Mouse (Mus musculus) large intestine, adult 2 months (tissue): ENCODE measurements around the gene Ap1g2. TPM values are rescaled to one million over a fixed set of nuclear protein-coding genes. Genes with fewer than 3 reads are reported as not detected.

Experiments
- DNase-seq: peaks from one replicate; pipeline ENCODE4 v3.0.0-alpha.2; 2012; ENCODE audit warnings: low read depth, low spot score
- WGBS: fragments of 180-500 bp; shearing (Covaris S2); methylation state at CpG from one replicate; pipeline ENCODE4 v1.1.7; 2018; 5-methylcytosine and 5-hydroxymethylcytosine counted together
- polyA plus RNA-seq: library from polyadenylated mRNA; depleted of rRNA; stranded (reverse); fragments of >200 nt; gene quantifications from 2 replicates; pipeline ENCODE4 v1.2.3, GENCODE M21; 2012

Ap1g2 gene
- polyA plus RNA-seq, 1 experiment = 64.5 TPM

DNA sequence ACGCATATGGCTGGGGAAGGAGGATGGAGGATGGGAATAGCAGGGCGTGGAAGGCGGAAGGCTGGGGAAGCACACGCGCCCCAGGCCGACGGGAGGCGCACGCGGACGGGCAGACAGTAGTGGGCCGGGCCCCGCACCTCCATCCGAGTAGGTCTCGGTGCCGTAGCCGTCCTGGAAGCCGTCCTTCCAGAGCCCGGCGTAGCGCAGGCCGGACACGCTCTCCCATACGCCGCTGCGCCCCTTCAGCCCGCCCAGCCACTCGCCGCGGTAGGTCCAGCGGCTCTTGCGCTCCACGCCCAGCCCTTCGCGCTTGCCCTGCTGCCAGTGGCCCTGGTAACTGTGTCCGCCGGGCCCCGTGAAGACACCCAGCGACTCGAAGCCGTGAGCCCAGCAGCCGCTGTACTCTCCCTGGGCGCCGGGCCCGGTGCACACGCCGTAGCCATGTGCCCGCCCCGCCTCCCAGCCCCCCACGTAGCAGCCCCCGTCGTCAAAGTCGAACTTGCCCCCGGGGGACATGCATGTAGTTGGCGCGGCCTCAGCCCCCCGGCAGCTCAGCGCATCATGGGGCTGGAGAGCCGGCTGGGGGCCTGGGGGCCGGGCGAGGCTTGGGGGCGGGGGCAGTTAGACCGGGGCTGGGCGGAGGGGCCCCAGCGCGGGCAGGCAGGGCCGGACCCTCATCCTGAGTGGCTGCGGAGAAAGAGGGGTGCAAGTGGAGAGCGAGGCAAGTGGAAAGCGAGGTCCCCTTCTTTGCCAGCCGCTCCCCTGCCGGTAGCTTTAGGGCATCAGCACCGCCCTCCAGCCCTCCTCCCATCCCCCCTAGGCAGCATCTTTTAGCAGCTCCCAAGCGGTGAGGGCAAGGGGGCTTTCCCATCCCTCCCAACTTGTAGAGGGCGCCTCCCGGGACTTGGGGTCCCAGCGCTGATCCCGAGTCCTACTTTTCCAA lies 8.6 kb upstream of the Ap1g2 start:
- WGBS = 2% methylated on average over 68 of the region's 78 CpGs
- no peak for DNase-seq

DNA sequence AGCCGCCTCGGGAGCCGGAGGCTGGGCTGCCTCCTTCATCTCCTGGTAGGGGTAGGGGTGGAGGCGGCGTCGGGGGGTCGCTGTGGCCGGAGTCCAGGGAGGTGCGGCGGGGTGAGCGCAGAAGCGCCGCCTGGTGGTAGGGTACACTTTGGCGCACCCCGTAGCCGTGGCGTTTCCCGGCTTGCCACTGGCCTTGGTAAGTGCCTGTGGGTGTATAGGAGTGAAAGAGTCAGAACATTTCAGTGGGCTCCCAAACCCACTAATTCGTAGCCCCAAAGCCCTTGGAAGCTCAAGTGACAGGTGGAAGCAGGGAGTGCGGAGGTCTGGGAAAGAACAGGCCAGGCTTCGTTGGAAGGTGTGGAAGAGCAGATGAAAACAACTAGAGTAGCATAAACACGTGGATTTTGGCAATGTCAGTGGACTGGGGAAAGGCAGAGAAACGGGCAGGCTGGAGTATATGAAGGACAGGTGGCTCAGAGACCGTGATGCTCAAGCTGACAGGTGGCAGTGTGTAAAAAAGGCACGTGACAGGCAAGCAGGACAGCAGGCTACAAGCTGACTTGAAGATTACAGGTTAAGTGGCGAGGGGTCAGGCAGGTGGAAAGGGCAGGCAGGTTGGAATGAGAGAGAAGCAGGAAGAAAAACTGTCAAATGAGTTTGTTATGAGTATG lies 7.7 kb upstream of the Ap1g2 start:
- 7% methylated on average over 26 of the region's 26 CpGs for WGBS
- no peak for DNase-seq

DNA sequence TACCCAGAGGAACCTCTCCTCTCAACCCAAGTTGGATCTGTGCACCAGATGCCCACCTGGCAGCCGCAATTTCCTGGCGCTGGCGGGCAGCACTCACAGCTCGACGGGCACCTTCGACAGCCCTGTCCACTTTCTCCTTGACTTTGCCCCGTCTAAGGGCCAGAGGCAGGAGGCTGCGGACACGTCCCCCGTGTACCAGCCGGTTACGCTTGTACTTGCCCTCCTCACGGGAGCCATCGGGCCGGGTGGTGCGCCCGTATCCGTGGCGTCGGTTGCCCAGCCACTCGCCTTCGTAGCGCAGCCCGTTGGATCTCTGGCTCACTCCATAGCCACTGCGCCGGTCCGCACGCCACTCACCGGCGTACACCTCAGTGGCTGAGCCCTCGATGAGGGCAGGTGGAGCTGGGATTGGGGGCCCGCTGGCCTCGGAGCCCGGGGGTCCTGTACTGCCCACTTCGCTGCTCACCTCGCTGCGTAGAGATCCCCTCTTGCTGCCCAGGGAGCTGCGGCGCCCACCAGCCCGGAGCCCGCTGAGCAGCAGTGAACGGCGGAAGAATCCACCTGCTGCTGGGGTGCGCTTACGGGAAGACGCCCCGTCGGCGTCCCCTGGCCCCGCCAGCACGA lies 7.1 kb upstream of the Ap1g2 start:
- WGBS = 61% methylated on average over 51 of the region's 51 CpGs
- DNase-seq = no peak

DNA sequence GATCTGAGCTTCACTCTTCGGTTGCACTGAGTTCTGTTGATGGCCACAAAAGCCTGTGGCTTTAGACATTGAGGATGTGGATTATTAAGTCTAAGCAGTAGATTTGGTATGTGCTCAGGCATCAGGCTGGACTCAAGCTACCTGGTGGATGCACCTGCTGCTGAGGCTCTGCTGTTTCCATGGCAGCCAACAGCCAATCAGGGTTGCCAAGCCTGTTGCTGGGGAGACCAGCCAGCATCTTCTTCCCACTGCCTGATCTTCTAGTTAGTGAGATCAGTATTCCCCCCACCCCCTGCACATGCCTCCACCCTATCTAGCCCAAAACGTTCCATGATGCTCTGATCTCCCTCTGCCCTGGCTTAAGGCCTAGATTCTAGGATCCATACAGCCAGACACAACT lies 5.3 kb upstream of the Ap1g2 start:
- no peak for DNase-seq
- 49% methylated on average over 2 of the region's 2 CpGs for WGBS

DNA sequence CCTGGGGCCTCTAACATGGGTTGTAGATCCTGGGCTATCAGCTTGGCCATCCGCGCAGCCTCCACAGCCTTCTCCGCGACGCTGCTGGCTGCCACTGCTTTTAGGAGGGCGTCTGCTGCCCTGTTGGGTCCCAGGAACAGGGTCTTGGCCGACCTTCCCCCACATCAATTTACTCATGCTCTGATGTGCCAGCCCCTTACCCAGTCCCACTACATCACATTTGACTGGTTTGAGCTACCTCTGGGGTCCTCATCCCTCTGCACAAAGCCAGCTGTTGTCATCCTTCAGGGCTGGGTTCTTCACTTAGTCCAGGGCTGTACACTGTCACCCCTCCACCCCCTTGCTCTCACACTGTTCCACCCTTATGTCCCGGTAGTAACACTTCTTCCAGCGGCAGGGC lies 3.7 kb upstream of the Ap1g2 start:
- 45% methylated on average over 9 of the region's 9 CpGs for WGBS
- DNase-seq = no peak

DNA sequence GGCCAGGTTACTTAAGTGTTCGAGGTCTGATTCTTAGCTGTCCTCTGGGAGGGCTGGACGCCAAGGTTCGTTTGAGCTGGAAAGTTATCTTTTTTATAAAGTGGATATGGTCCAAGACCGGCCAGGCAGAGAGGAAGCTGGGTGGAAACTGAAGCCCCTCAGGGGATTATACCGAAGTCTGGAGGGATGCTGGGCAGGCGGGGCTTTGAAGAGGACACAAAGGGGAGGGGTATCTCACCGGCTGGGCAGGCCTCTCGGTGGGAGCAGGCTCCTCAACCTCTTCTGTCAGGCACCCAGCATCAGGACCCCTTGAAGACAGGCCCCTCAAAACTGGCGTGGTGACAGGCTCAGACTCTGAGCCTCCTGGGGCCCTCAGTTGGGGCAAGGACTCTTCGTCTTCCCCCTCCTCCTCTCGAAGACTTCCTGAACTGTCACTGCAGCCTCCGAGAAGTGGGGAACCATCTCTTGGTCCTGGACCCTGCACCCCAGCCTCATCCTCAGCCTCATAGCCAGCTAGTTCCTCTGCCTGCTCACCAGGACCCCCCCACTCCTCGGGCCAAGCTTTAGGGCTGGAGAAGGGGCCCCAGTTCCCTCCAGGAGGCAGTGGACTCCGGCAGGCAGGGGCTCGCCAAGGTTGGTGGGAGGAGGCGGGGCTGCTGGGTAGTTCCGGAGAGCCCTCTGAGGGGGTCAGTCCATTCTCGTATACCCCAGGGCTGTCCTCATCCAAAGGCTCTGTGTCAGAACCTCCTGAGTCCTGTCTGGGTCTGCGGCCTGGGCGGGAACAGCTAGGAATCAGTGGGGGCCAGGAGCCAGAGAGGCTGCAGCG lies 2.9 kb upstream of the Ap1g2 start:
- 51% methylated on average over 21 of the region's 21 CpGs for WGBS

DNA sequence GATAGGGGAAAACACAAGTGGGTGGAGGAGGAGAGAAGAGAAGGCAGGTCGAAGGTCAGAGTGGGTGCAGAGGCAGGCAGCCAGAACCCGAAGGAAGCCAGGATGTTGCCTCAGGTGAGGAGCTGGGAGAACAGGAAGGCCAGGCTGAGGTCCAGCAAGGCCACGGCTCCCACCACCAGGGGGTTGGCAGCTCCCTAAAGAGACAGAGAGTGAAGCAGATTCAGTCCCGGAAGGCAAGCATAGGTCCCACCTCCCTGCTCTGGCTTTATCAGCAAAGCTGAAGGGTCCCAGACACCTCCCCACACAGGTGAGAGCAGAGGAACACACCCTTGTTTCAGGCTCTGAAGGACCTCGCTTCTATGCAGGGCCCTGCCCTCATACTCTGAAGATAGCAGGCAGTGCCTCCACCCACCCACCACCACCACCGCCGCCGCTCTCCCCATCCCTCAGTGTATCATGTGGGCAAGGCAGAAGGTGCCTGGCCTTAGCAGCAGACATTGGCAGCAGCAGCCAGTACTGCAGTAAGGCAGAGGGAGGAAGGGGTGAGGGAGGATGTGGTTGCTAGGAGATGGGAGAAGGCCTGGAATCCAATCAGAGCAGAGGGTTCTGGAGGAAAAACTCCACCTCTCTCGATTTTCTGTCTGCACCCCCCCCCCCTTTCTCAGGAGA lies 1.9 kb upstream of the Ap1g2 start:
- no peak for DNase-seq
- 38% methylated on average over 9 of the region's 9 CpGs for WGBS

More for the DNA sequence above, 2.9 kb upstream of the Ap1g2 start:
- no peak for DNase-seq

DNA sequence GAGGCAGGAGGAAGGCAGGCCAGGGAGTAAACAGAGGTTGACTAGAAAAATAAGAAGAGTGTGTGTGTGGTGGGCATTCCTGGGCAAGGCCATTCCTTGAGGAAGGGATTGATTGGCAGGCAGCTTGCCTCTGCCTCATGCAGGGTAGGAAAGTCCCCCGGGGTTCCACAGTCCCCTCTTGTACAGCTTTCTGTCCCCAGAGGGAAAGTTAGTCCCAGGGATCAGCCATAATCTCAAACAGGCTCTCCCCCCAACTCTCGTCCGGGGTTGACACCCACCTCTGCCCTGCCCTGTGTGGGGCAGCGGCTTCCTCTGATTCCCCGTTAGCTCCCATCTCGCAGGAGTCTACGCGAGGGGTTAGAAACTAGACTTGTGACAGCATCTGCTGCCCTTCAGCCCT lies 597 bp upstream of the Ap1g2 start:
- WGBS = 93% methylated on average over 8 of the region's 8 CpGs
- no peak for DNase-seq

DNA sequence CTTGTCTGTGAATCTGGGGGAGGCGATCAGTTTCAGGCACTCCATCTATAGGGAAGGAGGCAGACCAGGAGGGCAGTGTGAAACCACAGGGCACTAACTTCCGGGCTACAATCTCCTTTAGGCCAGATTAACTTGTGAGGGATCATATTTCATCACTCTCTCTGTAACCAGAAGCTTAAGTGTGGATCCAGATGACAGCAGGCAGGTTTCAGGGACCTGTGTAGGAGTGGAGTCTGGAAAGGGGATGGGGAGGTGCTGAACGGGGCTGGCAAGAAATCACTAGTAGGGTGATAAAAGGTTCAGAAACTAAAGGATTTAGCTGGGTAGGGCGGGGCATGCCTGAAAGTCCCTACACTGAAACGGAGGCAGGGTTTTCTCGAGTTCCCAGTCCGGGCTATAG lies 1.0 kb downstream of the Ap1g2 start:
- 16% methylated on average over 7 of the region's 7 CpGs for WGBS
- no peak for DNase-seq

DNA sequence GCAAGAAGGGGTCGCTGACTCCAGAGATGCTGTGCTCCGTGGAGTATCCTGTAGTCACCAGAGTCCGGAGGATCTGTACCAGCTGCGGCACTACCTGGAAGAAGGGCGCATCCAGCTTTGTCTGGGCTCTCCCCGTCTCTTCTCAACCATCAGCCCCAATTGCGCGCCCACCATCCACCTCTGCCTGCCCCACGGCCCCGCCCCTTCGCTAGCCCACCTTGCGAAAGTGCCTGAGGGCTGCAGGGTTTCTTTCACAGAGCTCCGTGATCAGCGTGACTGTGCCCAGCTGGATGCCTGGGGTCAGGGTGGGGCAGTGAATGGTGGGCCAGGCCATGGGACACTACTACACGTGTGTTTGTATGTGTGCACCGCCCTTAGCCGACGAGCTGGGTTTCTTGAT lies 2.0 kb downstream of the Ap1g2 start:
- WGBS = 92% methylated on average over 18 of the region's 18 CpGs
- no peak for DNase-seq

DNA sequence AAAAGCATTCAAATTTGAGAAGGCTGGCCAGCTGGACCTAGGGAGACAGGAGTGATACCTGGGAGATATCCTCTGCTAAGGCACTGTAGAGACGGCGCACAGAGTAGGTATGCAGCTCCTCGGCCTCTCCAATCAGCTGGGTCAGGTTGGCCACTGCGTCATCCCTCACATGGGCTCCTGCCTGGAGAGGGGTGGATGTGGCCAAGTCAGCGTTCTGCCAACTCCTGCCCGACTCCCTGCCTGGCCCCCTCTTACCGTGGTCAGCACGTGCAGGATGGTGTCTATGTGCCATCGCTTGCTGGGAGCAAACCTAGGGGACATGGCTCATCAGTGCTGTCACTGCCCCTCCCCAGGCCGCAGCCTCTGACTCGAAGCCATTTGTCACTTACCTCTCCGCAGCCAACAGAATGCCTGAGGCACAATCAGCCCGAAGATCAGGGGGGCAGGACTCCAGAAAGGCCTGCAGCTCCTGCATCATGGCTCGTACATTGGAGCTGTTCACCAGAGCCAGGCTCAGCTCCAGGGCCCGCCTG lies 4.1 kb downstream of the Ap1g2 start:
- DNase-seq = no peak
- WGBS = 90% methylated on average over 15 of the region's 15 CpGs

DNA sequence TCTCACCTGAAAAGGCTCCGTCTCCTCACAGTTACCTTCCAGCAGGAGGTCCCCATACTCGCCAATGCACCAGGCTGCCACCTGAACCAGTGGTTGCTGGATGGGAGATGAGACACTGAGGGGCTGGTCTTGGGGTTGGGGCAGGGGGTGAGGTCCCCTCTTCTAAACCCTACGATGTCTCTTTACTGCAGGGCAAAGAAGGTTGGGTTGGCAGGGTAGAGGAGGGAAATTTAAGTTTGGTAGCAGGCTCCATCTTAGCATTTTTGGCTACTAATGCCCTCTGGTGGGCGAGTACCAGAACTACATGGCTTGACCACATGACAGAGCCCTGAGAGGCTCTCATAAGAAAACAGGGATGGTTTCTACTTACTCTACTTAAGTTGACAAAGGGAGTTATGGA lies 4.8 kb downstream of the Ap1g2 start:
- 50% methylated on average over 4 of the region's 4 CpGs for WGBS
- no peak for DNase-seq

DNA sequence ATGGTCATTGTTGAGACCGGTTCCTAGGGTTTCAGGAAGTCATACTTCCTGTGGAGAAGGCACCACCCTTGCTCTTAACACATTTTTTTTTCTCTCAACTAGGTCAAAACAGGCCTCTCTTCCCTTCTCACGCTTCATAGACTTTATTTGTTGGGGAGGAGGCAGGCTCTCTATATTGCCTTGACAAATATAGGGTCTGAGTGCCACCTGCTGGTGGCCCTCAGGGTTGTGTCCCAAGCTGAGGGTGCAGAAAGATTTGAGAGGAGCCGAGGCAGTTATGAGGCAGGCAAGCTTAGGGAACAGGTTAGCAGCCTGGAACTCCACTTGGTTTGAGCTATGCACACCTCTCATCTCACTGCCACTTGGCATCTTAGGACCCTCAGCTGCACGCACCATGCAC lies 8.3 kb downstream of the Ap1g2 start:
- WGBS = 69% methylated on average over 4 of the region's 4 CpGs
- no peak for DNase-seq

DNA sequence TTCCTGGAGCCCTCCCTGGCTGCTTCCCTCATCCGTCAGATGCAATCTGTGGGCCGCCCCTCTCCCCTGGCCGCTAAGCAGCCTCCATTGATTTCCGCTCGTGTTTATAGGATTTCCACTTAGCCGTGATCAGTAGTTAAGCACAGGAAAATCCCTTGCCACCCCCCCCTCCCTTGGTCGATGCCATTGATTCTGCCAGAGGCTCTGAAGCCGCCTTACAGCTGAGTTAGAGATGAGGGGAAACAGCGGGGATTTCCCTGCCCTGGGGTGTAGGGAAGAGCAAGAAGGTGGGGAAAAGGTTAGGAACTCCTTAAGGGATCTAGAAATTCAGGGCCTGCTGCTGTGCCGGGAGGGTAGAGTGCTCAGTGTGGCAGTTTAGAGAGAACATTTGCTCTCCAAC lies 8.7 kb downstream of the Ap1g2 start:
- WGBS = 79% methylated on average over 10 of the region's 10 CpGs
- DNase-seq = no peak

DNA sequence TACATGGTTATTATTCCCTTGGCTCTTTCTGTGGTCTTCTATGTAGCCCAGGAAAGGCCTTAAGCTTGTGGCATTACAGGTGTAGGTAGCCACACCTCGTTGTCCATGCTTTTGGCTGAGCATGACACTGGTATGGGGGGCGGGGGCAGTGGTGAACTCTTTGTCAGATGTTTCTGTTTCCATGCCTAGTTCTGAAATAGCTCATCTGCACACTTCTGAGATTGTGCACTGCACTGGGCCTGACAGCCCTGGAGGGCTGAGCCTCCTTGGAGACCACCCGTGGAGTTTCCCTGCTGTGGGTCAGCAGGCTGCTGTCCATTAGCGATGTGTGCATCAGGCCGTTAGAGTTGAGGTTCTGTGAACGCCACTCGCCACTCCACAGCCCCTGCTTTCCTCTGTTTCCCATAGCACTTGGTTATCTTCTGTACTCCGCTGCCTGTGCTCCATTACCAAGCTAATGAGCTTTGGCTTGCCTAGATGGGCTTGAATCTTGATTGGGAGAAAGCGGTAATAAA lies 9.8 kb downstream of the Ap1g2 start:
- WGBS = 67% methylated on average over 9 of the region's 9 CpGs

DNA sequence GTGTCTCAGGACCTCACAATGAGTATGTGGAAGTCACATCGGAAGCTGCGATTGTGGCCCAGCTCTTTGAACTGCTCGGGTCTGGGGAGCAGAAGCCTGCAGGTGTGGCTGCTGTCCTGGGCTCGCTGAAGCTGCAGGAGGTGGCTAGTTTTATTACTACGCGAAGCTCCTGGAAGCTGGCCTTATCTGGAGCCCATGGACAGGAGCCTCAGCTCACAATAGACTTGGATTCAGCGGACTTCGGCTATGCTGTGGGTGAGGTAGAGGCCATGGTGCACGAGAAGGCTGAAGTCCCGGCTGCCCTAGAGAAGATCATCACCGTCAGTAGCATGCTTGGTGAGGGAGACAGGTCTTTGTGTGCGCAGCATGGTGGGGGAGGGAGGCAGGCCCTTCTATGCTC lies 10.7 kb downstream of the Ap1g2 start:
- 25% methylated on average over 12 of the region's 12 CpGs for WGBS
- DNase-seq = no peak

More for the DNA sequence above, 9.8 kb downstream of the Ap1g2 start:
- DNase-seq = no peak

DNA sequence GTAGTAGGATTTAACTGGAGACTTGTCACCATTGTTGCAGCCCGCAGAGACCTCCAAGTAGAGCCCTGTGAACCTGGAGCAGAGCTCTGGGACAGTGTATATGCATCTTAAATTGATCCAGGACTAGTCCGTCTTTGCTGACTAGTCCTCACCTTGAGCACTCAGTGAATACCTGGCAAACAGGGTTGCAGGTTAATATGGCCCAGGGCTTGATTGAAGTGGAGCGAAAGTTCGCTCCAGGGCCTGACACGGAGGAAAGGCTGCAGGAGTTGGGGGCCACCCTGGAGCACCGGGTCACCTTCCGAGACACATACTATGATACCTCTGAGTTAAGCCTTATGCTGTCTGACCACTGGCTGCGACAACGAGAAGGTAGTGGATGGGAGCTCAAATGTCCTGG lies 11.1 kb downstream of the Ap1g2 start:
- 34% methylated on average over 9 of the region's 9 CpGs for WGBS
- DNase-seq = no peak

DNA sequence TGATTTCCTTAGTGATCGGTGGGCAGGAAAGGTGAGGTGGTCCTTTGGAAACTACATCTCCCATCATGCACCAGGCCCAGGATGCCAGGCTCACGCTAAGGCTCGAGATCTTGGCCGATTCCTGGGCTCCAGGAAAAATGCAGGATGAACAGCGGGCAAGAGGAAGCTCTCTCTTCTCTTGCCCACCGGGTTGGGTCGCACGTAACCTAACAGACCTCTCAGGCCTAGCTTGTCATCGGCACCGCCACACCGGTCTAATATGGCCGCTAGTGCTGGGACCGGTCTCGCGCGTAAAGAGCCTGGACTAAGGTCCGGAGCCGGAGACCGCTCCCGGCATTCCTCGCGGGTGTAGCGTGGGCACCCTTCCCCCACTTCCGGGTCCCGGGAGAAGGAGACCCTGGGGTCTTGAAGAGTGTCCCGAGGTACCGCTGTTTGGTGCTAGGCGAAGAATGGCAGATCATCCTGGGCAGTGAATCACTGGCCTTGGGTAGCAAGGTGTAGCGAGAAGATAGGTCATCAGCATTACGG lies 11.6 kb downstream of the Ap1g2 start, which contains the start of gene Thtpa:
Gene Thtpa (plus strand): TSS at position 81 of the 528 bp plus-strand sequence.
- peak; percentile 55 for DNase-seq
- 2% methylated on average over 30 of the region's 30 CpGs for WGBS
